Mouse (Mus musculus) heart, embryonic 10.5 days (tissue): ENCODE data around the gene Pank2. TPM values are rescaled to one million over a fixed set of nuclear protein-coding genes. Genes with fewer than 3 reads are reported as not detected.
"Not testable (repeated sequence)": the region's sequence is repeated elsewhere in the genome, so short reads cannot be mapped to it uniquely, and the experiment has no call there.

Source experiments
- DNase-seq: peaks from one replicate; pipeline ENCODE4 v3.0.0-alpha.2; 2017; ENCODE audit warnings: low spot score
- H3K27ac ChIP-seq: fragments of 300-500 bp; sonication (generic); 2 replicates; pipeline ENCODE4 v1.5.1; 2016; ENCODE audit warnings: mild to moderate bottlenecking
- H3K27me3 ChIP-seq: fragments of 300-500 bp; sonication (generic); 2 replicates; pipeline ENCODE4 v1.6.1; 2016; ENCODE audit warnings: mild to moderate bottlenecking; ENCODE audit not compliant: poor library complexity, insufficient read depth, severe bottlenecking
- H3K36me3 ChIP-seq: fragments of 300-500 bp; sonication (generic); 2 replicates; pipeline ENCODE4 v1.6.1; 2016; ENCODE audit warnings: mild to moderate bottlenecking, moderate library complexity
- H3K4me1 ChIP-seq: fragments of 300-500 bp; sonication (generic); 2 replicates; pipeline ENCODE4 v1.6.1; 2016; ENCODE audit warnings: mild to moderate bottlenecking
- H3K4me3 ChIP-seq: fragments of 300-500 bp; sonication (generic); 2 replicates; pipeline ENCODE4 v1.5.1; 2016; ENCODE audit warnings: mild to moderate bottlenecking, moderate library complexity
- H3K9me3 ChIP-seq: fragments of 300-500 bp; sonication (generic); 2 replicates; pipeline ENCODE4 v1.6.1; 2016; ENCODE audit warnings: mild to moderate bottlenecking, moderate library complexity
- WGBS: fragments of 180-500 bp; shearing (Covaris S2); methylation state at CpG from one replicate; pipeline ENCODE4 v1.1.7; 2016; 5-methylcytosine and 5-hydroxymethylcytosine counted together
- polyA plus RNA-seq: library from polyadenylated mRNA; unstranded; fragments of >200 nt; fragmentation: Nextera tagmentation; extraction: Ambion mirVana; gene quantifications from 2 replicates; pipeline ENCODE4 v1.2.1, GENCODE M21; 2016

The Pank2 gene
- polyA plus RNA-seq, 1 experiment from 2014 or later = 41.7 TPM

DNA sequence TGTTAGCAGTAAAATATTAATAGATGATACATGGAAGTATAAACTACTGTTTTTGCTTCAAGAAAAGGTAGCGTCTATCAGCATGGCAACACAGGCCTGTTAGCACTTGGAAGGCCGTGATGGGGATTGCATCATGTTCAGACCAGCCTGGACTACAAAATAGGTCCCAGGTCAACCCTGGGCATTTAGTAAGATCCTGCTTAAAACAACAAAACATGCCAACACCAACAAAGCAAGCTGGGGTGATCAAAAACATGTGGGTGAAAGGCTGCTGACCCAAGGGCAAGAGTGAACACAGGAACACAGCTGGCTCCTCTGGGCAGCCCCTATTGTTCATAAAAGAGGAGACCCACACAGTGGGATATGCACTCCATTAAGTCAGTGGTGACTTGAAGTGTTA is 45.5 kb downstream of the Pank2 start:
- Histone ChIP-seq H3K36me3 (peaks cover 14% of the 10 kb centered on the region), H3K4me3 (no peak overlapping the region), H3K27ac (no peak overlapping the region), H3K4me1 (no peaks in the 10 kb centered on the region), H3K27me3 (no peaks in the 10 kb centered on the region), H3K9me3 (no peaks in the 10 kb centered on the region)
- no peak for DNase-seq
- WGBS = 82% methylated on average over 2 of the region's 2 CpGs

DNA sequence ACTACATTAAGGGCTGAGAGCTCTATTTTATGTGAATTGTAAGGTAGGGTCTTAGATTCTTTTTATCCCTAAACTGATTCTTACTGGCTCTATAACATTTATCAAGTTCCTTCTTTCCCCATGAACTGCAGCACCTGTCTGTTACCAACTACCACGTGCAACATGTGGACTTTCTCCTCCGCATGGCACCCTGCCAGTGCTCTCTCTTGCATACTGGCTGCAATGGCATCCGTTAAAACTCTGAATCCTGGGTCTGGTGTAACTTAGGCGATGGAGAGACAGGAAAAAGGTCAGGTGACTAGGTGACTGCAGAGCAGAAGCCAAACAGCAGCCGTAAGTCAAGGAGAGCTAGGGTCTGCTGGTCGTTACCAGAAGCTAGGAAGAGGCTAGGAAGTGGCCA is 47.0 kb downstream of the Pank2 start:
- Histone ChIP-seq H3K4me1 (no peaks in the 10 kb centered on the region), H3K27ac (no peak overlapping the region), H3K27me3 (no peaks in the 10 kb centered on the region), H3K4me3 (no peak overlapping the region), H3K36me3 (0 out of 2 replicates have a peak, but pooled peaks cover 2% of the 10 kb centered on the region), H3K9me3 (no peaks in the 10 kb centered on the region)
- no peak for DNase-seq
- WGBS = 63% methylated on average over 6 of the region's 6 CpGs

DNA sequence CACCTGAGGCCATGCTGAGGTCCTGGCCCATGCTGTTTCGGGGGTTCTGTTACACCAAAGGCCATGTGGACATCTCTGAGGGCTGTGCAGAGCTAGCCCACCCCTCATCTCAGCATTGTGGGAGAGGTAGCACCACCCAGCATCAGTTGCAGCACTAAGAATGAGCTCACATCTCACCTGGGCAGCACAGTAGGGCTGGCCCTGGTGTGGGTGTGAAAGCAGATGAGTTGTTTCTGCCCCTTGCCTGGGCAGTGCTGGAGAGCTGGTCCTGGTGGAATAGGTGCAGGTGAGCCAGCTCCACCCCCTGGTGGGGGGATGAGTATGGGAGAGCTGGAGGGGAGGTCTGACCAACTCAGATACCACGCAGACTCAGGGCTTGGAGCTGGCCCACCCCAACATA is 53.9 kb downstream of the Pank2 start:
- WGBS = 82% methylated on average over 2 of the region's 2 CpGs
- H3K27ac ChIP-seq = no peak overlapping the region

DNA sequence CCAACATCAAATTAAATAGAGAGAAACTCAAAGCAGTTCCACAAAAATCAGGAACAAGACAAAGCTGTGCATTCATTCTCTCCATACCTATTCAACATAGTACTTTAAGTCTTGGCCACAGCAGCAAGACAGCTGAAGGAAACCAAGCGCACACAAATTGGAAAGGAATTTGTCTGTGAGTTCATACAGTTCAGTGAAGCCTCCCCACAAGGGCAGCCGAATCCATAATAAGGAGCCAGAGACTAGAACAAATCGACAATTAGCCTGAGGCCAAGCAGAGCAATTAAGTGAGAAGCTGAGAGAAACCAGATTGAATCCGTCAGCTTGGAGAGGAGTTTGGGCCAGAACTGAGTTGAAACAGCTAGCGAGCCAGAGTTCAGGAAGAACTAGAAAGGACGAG is 57.1 kb downstream of the Pank2 start:
- no peaks in the 10 kb centered on the region for H3K27me3 ChIP-seq
- DNase-seq = no peak
- no peak overlapping the region for H3K4me3 ChIP-seq
- H3K27ac ChIP-seq = no peak overlapping the region
- no peaks in the 10 kb centered on the region for H3K36me3 ChIP-seq
- H3K9me3 ChIP-seq = no peaks in the 10 kb centered on the region
- H3K4me1 ChIP-seq = no peaks in the 10 kb centered on the region
- WGBS = 86% methylated on average over 6 of the region's 6 CpGs

More for the DNA sequence above, 53.9 kb downstream of the Pank2 start:
- no peak overlapping the region for H3K4me3 ChIP-seq
- DNase-seq = no peak
- H3K27me3 ChIP-seq = no peaks in the 10 kb centered on the region
- H3K9me3 ChIP-seq = no peaks in the 10 kb centered on the region
- no peaks in the 10 kb centered on the region for H3K36me3 ChIP-seq
- no peaks in the 10 kb centered on the region for H3K4me1 ChIP-seq

DNA sequence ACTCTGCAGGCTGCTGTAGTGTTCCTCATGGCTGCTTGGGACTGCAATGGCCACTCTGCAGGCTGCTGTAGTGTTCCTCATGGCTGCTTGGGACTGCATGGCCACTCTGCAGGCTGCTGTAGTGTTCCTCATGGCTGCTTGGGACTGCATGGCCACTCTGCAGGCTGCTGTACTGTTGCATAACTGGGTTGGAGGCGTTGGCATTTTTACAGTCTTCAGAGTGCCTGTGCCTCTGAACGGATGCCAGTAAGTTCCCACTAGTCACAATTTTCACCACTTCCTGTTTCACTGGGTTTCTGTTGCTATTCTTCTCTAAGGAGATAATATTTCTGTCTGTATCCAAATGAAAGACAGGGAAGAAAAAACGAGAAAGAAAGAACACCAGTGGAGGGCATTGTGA is 58.9 kb downstream of the Pank2 start:
- not testable (repeated sequence) for H3K4me3 ChIP-seq, DNase-seq, H3K36me3 ChIP-seq, H3K27me3 ChIP-seq, H3K9me3 ChIP-seq, H3K27ac ChIP-seq, H3K4me1 ChIP-seq
- 51% methylated on average over 3 of the region's 3 CpGs for WGBS

DNA sequence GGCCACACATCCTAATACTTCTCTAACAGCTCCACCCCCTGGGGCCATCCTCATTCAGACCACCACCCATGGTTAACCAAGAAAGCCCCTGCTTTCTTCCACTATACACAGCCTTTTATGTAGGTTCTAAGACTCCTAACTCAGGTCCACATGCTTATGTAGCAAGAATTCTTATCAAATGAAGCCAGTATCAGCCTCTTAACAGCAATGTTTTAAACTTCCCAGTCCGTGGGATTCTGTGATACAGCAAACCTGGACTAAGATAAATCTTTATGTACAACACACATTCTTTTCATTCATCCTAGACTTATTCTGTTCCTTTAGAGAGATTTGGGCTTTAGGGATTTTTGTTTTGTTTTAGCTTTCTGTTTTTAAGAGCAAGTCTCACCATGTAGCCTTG is 61.4 kb downstream of the Pank2 start:
- WGBS = 46% methylated on average over 1 of the region's 1 CpGs
- no peak for DNase-seq

DNA sequence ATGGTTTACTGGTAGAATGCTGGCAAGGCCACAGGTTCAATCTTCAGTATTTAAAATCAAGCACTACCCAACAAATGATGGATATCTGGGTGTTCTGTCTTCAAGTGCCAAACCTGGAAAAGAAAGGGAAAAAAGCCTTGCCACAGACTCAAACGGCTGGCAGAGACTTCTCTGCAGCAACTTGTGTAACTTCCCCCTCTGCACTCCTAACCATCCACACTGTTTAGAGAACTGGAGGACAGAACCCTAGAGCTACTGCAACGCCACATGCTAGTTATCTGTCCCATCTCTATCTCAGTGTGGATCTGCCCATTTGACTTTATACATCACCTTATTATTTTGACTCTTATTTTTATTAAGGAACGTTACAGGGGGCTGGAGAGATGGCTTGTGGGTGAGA is 63.7 kb downstream of the Pank2 start:
- DNase-seq = no peak
- H3K9me3 ChIP-seq = no peaks in the 10 kb centered on the region
- WGBS = 59% methylated on average over 3 of the region's 3 CpGs

More for the DNA sequence above, 61.4 kb downstream of the Pank2 start:
- Histone ChIP-seq H3K4me1 (no peaks in the 10 kb centered on the region), H3K36me3 (no peaks in the 10 kb centered on the region), H3K27ac (no peak overlapping the region), H3K4me3 (no peak overlapping the region), H3K27me3 (no peaks in the 10 kb centered on the region), H3K9me3 (no peaks in the 10 kb centered on the region)

DNA sequence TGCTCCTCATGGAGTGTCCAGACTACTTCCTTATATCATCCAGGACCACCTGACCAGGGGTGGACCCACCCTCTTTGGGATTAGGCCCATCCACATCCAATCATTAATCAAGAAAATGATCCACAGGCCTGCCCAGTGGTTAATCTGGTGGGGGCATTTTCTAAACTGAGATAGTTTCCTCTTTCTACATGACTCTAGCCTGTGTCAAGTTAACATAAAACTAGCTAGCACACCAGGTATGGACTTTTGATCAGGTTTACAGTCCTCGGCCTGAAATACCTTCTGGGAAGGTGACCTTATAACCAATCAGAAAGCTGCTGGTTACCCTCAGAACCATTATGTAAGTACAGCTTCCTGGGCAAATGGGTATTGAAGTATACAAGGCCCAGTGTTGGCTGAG is 66.7 kb downstream of the Pank2 start:
- no peaks in the 10 kb centered on the region for H3K36me3 ChIP-seq
- WGBS = 82% methylated on average over 1 of the region's 1 CpGs
- no peaks in the 10 kb centered on the region for H3K27me3 ChIP-seq
- no peak for DNase-seq
- no peak overlapping the region for H3K27ac ChIP-seq
- no peaks in the 10 kb centered on the region for H3K4me1 ChIP-seq
- no peak overlapping the region for H3K4me3 ChIP-seq
- H3K9me3 ChIP-seq = no peaks in the 10 kb centered on the region

More for the DNA sequence above, 63.7 kb downstream of the Pank2 start:
- Histone ChIP-seq H3K36me3 (no peaks in the 10 kb centered on the region), H3K27me3 (no peaks in the 10 kb centered on the region), H3K4me1 (no peaks in the 10 kb centered on the region), H3K27ac (no peak overlapping the region), H3K4me3 (no peak overlapping the region)

DNA sequence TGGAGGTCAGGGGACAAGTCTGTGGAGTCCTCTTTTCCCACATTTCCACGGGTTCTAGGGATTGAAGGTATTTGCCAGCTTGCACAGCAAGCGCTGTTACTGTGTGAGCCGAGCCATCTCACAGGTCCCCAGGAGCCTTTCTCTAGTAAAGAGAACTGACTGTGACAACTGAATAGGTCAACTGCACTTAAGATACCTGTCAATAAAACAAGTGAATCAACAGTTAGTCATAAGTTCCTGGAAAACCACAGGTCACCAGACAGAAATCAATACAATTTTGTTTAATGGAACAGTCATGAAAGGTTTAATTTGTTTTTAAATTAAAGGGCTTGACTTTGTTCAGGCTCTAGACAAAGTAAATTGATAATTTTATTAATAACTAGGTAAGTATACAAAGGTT is 68.3 kb downstream of the Pank2 start:
- 77% methylated on average over 3 of the region's 3 CpGs for WGBS
- no peaks in the 10 kb centered on the region for H3K9me3 ChIP-seq
- H3K36me3 ChIP-seq = no peaks in the 10 kb centered on the region
- H3K27me3 ChIP-seq = no peaks in the 10 kb centered on the region
- DNase-seq = no peak
- no peak overlapping the region for H3K4me3 ChIP-seq
- H3K4me1 ChIP-seq = no peaks in the 10 kb centered on the region
- no peak overlapping the region for H3K27ac ChIP-seq

DNA sequence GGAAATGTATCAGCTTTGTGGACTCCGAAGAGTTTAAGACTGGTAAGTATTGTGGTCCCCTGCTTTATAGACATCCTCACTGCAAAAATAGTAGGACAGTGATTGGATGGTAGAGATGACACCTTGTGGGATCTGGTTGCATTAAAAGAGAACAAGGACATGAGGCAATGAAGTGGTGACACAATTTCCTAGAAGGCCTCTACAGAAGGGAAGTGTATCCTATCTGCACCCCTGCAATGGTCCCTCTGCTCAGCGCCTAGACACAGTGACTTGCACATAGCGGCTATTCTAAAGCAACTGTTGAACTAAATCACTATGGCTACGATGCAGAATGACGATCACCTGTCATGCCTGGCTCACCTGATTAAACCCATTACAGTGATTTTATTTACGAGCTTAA is 75.3 kb downstream of the Pank2 start:
- Histone ChIP-seq H3K4me1 (no peaks in the 10 kb centered on the region), H3K36me3 (no peaks in the 10 kb centered on the region), H3K27me3 (no peaks in the 10 kb centered on the region), H3K27ac (no peak overlapping the region), H3K9me3 (no peaks in the 10 kb centered on the region), H3K4me3 (no peak overlapping the region)
- 85% methylated on average over 6 of the region's 6 CpGs for WGBS
- DNase-seq = no peak

DNA sequence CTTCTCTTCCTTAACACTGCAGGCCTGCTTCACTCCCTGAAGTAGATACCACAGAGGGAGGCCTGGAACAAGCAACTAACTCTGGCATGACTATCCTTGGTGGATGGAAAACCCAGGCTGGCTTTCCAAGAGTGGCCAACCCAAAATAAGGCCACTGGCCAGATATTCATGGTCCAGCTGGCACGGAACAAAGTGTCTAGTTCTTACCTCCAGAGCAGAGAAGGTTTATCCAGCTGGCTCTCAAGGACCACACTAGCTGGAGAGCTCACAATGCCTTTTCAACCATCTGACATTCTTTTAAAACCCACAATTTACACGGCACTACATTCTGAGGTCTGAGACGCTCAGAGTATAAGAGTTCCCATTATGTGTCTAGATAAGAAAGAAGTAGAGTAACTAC is 82.2 kb downstream of the Pank2 start:
- Histone ChIP-seq H3K27ac (no peak overlapping the region), H3K4me1 (no peaks in the 10 kb centered on the region), H3K36me3 (no peaks in the 10 kb centered on the region), H3K9me3 (no peaks in the 10 kb centered on the region), H3K4me3 (no peak overlapping the region), H3K27me3 (no peaks in the 10 kb centered on the region)
- WGBS = 75% methylated on average over 3 of the region's 3 CpGs
- no peak for DNase-seq

DNA sequence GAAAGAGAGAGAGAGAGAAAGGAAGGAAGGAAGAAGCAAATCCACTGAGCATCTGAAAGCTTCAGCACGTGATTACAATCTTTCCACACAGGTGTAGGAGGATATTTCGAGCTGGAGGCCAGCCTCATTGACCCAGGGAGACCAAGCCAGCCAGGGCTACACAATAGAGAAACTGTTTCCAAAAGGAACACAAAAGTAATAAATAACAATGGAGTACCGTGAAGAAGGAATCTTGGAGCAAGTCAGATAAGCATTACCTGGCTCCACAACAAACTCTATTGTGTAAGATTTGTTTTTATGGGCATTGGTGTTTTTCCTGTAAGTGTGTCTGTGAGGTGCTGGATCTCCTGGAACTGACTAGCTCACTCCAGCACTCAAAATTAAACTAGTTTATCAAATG is 83.3 kb downstream of the Pank2 start:
- no peaks in the 10 kb centered on the region for H3K36me3 ChIP-seq
- no peaks in the 10 kb centered on the region for H3K9me3 ChIP-seq
- no peak overlapping the region for H3K27ac ChIP-seq
- 73% methylated on average over 3 of the region's 3 CpGs for WGBS
- no peaks in the 10 kb centered on the region for H3K27me3 ChIP-seq
- DNase-seq = no peak
- no peaks in the 10 kb centered on the region for H3K4me1 ChIP-seq
- no peak overlapping the region for H3K4me3 ChIP-seq
